Mouse (Mus musculus) MEL (cell line): ENCODE measurements at regions not wholly inside any gene's neighbourhood (a gene's known extent, or its start where the extent isn't known, plus 50 kb on each side); places are given as distances from the start of the nearest gene placed in this dataset.

Source experiments
- DNase-seq: peaks from one replicate; pipeline ENCODE4 v3.0.0; 2011; ENCODE audit warnings: low read depth, low spot score
- H3K27ac ChIP-seq: 2 replicates; pipeline ENCODE4 v1.5.1; 2012; ENCODE audit warnings: low read depth, mild to moderate bottlenecking, control low read depth, low read length, moderate library complexity; ENCODE audit not compliant: control insufficient read depth
- H3K27me3 ChIP-seq, 2 experiments: fragments of 150-350 bp in 1 of 2; sonication (generic) in 1 of 2; 2 replicates each; pipeline ENCODE4 v1.6.1; 2012; ENCODE audit warnings: low read length in 2 of 2, mild to moderate bottlenecking in 2 of 2, improper control_type of control experiment in 1 of 2, moderate library complexity in 1 of 2; ENCODE audit not compliant: insufficient read depth in 2 of 2, control insufficient read depth in 1 of 2
- H3K36me3 ChIP-seq, 2 experiments: 2 replicates each; pipeline ENCODE4 v1.6.1; 2012 to 2014; ENCODE audit warnings: low read length in 2 of 2, improper control_type of control experiment in 1 of 2, inconsistent platforms in 1 of 2, mild to moderate bottlenecking in 1 of 2; ENCODE audit not compliant: insufficient read depth in 2 of 2, control insufficient read depth in 1 of 2
- H3K4me1 ChIP-seq, 2 experiments: fragments of 150-350 bp in 1 of 2; sonication (generic) in 1 of 2; 2 replicates each; pipeline ENCODE4 v1.6.1; 2012; ENCODE audit warnings: low read length in 2 of 2, improper control_type of control experiment in 1 of 2, mild to moderate bottlenecking in 1 of 2; ENCODE audit not compliant: insufficient read depth in 2 of 2, control insufficient read depth in 1 of 2
- H3K4me3 ChIP-seq, 2 experiments: fragments of 150-350 bp in 1 of 2; sonication (generic) in 1 of 2; 2 replicates each; pipeline ENCODE4 v1.5.1; 2012; ENCODE audit warnings: low read depth in 2 of 2, low read length in 2 of 2, mild to moderate bottlenecking in 2 of 2, moderate library complexity in 2 of 2, control low read depth in 1 of 2, improper control_type of control experiment in 1 of 2; ENCODE audit not compliant: control insufficient read depth in 1 of 2, insufficient read depth in 1 of 2
- H3K79me2 ChIP-seq: 2 replicates; pipeline ENCODE4 v1.6.1; 2012; ENCODE audit warnings: mild to moderate bottlenecking, low read length, moderate library complexity; ENCODE audit not compliant: control insufficient read depth, poor library complexity, insufficient read depth
- H3K9ac ChIP-seq: 2 replicates; pipeline ENCODE4 v1.6.1; 2012; ENCODE audit warnings: low read depth, mild to moderate bottlenecking, control low read depth, low read length, moderate library complexity; ENCODE audit not compliant: control insufficient read depth, poor library complexity, severe bottlenecking
- H3K9me3 ChIP-seq: fragments of 150-350 bp; sonication (generic); replicated peaks from 2 replicates; pipeline ENCODE4 v1.6.1; 2012; ENCODE audit warnings: mild to moderate bottlenecking, low read length, improper control_type of control experiment, moderate library complexity; ENCODE audit not compliant: insufficient read depth
- ELF1 ChIP-seq: IDR thresholded peaks from 2 replicates; pipeline ENCODE4 v1.6.1; 2014; ENCODE audit warnings: low read depth, mild to moderate bottlenecking, inconsistent platforms, low read length, improper control_type of control experiment, moderate library complexity
- EP300 ChIP-seq, 2 experiments: IDR thresholded peaks; 2 replicates each; pipeline ENCODE4 v1.6.1; 2011; ENCODE audit warnings: improper control_type of control experiment in 2 of 2, low read length in 2 of 2, low read depth in 1 of 2, mild to moderate bottlenecking in 1 of 2
- ETS1 ChIP-seq: IDR thresholded peaks from 2 replicates; pipeline ENCODE4 v1.6.1; 2012; ENCODE audit warnings: low read depth, mild to moderate bottlenecking, inconsistent platforms, low read length, improper control_type of control experiment, moderate library complexity
- GATA1 ChIP-seq: IDR thresholded peaks from 2 replicates; pipeline ENCODE4 v1.6.1; 2011; ENCODE audit warnings: low read depth, low read length, improper control_type of control experiment
- HCFC1 ChIP-seq: IDR thresholded peaks from 2 replicates; pipeline ENCODE4 v1.6.1; 2012; ENCODE audit warnings: low read depth, mild to moderate bottlenecking, inconsistent platforms, low read length, improper control_type of control experiment, moderate library complexity
- JUND ChIP-seq: IDR thresholded peaks from 2 replicates; pipeline ENCODE4 v1.6.1; 2011; ENCODE audit warnings: low read depth, mild to moderate bottlenecking, improper control_type of control experiment, low read length
- MAFK ChIP-seq: IDR thresholded peaks from 2 replicates; pipeline ENCODE4 v1.6.1; 2011; ENCODE audit warnings: low read depth, mild to moderate bottlenecking, low read length, improper control_type of control experiment, borderline replicate concordance
- MAX ChIP-seq: IDR thresholded peaks from 2 replicates; pipeline ENCODE4 v1.6.1; 2011; ENCODE audit warnings: low read length, improper control_type of control experiment
- MAZ ChIP-seq: IDR thresholded peaks from 2 replicates; pipeline ENCODE4 v1.6.1; 2012; ENCODE audit warnings: low read depth, mild to moderate bottlenecking, inconsistent platforms, low read length, improper control_type of control experiment
- MEF2A ChIP-seq: IDR thresholded peaks from 2 replicates; pipeline ENCODE4 v1.6.1; 2014; ENCODE audit warnings: low read depth, mild to moderate bottlenecking, inconsistent platforms, low read length, improper control_type of control experiment; ENCODE audit not compliant: poor library complexity, insufficient replicate concordance, severe bottlenecking; ENCODE audit errors: extremely low read depth
- MXI1 ChIP-seq: IDR thresholded peaks from 2 replicates; pipeline ENCODE4 v1.6.1; 2011; ENCODE audit warnings: mild to moderate bottlenecking, low read depth, low read length, improper control_type of control experiment
- MYC ChIP-seq: IDR thresholded peaks from 2 replicates; pipeline ENCODE4 v1.6.1; 2011; ENCODE audit warnings: low read depth, mild to moderate bottlenecking, low read length, improper control_type of control experiment, moderate library complexity
- NRF1 ChIP-seq: IDR thresholded peaks from 2 replicates; pipeline ENCODE4 v1.6.1; 2014; ENCODE audit warnings: low read depth, mild to moderate bottlenecking, inconsistent platforms, low read length, improper control_type of control experiment, moderate library complexity; ENCODE audit not compliant: poor library complexity, insufficient read depth, severe bottlenecking
- POLR2A ChIP-seq, 2 experiments: IDR thresholded peaks; 2 replicates each; pipeline ENCODE4 v1.6.1; 2011 to 2012; ENCODE audit warnings: low read length in 2 of 2, mild to moderate bottlenecking in 2 of 2, control low read depth in 1 of 2, improper control_type of control experiment in 1 of 2, low read depth in 1 of 2, moderate library complexity in 1 of 2; ENCODE audit not compliant: control insufficient read depth in 1 of 2, insufficient read depth in 1 of 2, poor library complexity in 1 of 2
- POLR2AphosphoS5 ChIP-seq: IDR thresholded peaks from 2 replicates; pipeline ENCODE4 v1.6.1; 2012; ENCODE audit warnings: low read depth, borderline replicate concordance, mild to moderate bottlenecking, inconsistent platforms, low read length, moderate library complexity, mixed read lengths
- RAD21 ChIP-seq: IDR thresholded peaks from 2 replicates; pipeline ENCODE4 v1.6.1; 2011; ENCODE audit warnings: mild to moderate bottlenecking, low read depth, low read length, improper control_type of control experiment
- RCOR1 ChIP-seq: IDR thresholded peaks from 2 replicates; pipeline ENCODE4 v1.6.1; 2012; ENCODE audit warnings: low read depth, mild to moderate bottlenecking, inconsistent platforms, low read length, improper control_type of control experiment
- SMC3 ChIP-seq: IDR thresholded peaks from 2 replicates; pipeline ENCODE4 v1.6.1; 2011; ENCODE audit warnings: low read depth, low read length, improper control_type of control experiment
- TCF12 ChIP-seq: IDR thresholded peaks from 2 replicates; pipeline ENCODE4 v1.6.1; 2014; ENCODE audit warnings: low read depth, mild to moderate bottlenecking, inconsistent platforms, low read length, improper control_type of control experiment, moderate library complexity
- USF2 ChIP-seq, 2 experiments: IDR thresholded peaks; 2 replicates each; pipeline ENCODE4 v1.6.1; 2011 to 2012; ENCODE audit warnings: improper control_type of control experiment in 2 of 2, low read length in 2 of 2, borderline replicate concordance in 1 of 2, inconsistent platforms in 1 of 2, low read depth in 1 of 2, mild to moderate bottlenecking in 1 of 2; ENCODE audit not compliant: insufficient read depth in 1 of 2
- ZMIZ1 ChIP-seq: IDR thresholded peaks from 2 replicates; pipeline ENCODE4 v1.6.1; 2012; ENCODE audit warnings: low read depth, mild to moderate bottlenecking, inconsistent platforms, low read length, improper control_type of control experiment, moderate library complexity
- ZNF384 ChIP-seq: IDR thresholded peaks from 2 replicates; pipeline ENCODE4 v1.6.1; 2012; ENCODE audit warnings: low read depth, mild to moderate bottlenecking, inconsistent platforms, low read length, improper control_type of control experiment

DNA sequence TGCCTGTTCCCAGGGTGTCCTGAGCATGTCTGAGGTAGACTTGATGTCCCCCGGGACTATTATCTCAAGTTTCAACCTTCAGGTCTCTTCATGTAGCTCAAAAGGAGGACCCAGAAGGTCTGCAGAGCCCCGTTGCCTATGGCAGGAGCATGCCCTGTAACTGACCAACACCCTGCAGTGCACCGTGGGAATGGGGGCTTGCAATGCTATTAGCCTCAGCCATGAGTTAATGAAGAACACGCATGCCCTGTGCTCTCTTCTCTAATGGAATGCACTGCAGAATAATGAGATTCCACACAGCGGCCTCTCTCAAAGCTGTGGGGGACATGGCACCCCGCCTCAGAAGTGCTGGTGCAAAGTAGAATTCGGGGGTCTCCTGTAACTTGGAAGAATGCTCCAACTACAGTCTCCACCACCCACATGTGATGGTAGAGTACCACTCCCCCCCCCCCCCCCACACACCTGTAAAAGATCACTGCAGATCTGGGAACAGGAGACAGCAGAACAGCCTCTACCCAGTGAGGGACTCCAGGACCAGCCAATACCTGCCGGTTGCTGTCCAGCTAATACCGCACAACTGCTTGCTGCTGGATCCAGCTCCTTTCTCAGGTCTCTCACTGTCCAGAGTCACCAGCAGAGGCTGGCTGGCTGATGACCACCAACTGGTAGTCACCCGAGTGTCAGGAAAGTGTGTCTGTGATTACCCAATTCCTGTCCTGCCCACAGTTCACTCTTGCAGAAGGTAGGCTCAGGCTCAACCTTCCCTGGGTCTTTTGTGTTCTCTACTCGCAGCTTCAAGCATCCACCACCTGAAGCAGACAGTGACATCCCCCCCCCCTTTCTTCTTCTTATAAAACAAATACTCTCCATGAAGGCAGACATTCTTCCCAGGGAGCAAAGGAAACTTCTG, 255.4 kb upstream of the Dio3 start:
- Histone ChIP-seq H3K79me2 (no peaks in the 10 kb centered on the region), H3K9ac (no peak overlapping the region), H3K36me3 (no peaks in the 10 kb centered on the region), H3K4me1 (no peaks in the 10 kb centered on the region), H3K9me3 (no peaks in the 10 kb centered on the region), H3K27ac (no peak overlapping the region), H3K27me3 (no peaks in the 10 kb centered on the region), H3K4me3 (no peak overlapping the region)
- TF ChIP-seq GATA1 = no peak
- no peak for TF ChIP-seq ETS1
- TF ChIP-seq NRF1 = no peak
- no peak for TF ChIP-seq EP300 (IDR thresholded peaks at IDR 0.05; ENCODE audit: low read depth in 1 of 2, low read length in 2 of 2)
- TF ChIP-seq USF2 (IDR thresholded peaks at IDR 0.05; ENCODE audit: borderline replicate concordance in 1 of 2, insufficient read depth in 1 of 2, low read depth in 1 of 2, low read length in 2 of 2) = no peak
- TF ChIP-seq TCF12 = no peak
- no peak for TF ChIP-seq ELF1
- no peak for TF ChIP-seq SMC3
- TF ChIP-seq POLR2AphosphoS5 = no peak
- TF ChIP-seq ZMIZ1 = no peak
- no peak for TF ChIP-seq ZNF384
- no peak for TF ChIP-seq MAFK
- no peak for TF ChIP-seq JUND
- TF ChIP-seq RAD21 = no peak
- TF ChIP-seq RCOR1 = no peak
- no peak for TF ChIP-seq MAX
- DNase-seq = no peak

- H3K36me3 ChIP-seq = no peaks in the 10 kb centered on the region
- no peaks in the 10 kb centered on the region for H3K79me2 ChIP-seq
- H3K27ac ChIP-seq = no peak overlapping the region
- no peak overlapping the region for H3K9ac ChIP-seq
- DNase-seq = no peak
- H3K4me3 ChIP-seq = no peak overlapping the region
- no peak for TF ChIP-seq POLR2AphosphoS5
- no peak for TF ChIP-seq TCF12
- TF ChIP-seq HCFC1 = no peak
- TF ChIP-seq MXI1 = no peak
- TF ChIP-seq POLR2A (IDR thresholded peaks at IDR 0.05; ENCODE audit: control insufficient read depth in 1 of 2, insufficient read depth in 1 of 2, low read depth in 1 of 2, low read length in 2 of 2, poor library complexity in 1 of 2) = no peak
- no peak for TF ChIP-seq USF2 (IDR thresholded peaks at IDR 0.05; ENCODE audit: borderline replicate concordance in 1 of 2, insufficient read depth in 1 of 2, low read depth in 1 of 2, low read length in 2 of 2)
- no peak for TF ChIP-seq MEF2A
- TF ChIP-seq ETS1 = no peak
- no peak for TF ChIP-seq RCOR1
- no peak for TF ChIP-seq MYC
- TF ChIP-seq MAZ = no peak
- no peak for TF ChIP-seq RAD21
- no peak for TF ChIP-seq ELF1
- H3K9me3 ChIP-seq = no peaks in the 10 kb centered on the region
- no peaks in the 10 kb centered on the region for H3K27me3 ChIP-seq
- no peaks in the 10 kb centered on the region for H3K4me1 ChIP-seq
Measured at GRCm38 (mm10) chr12:110024295-110024694, 254.6 kb upstream of the Dio3 start.
